Comparison of ENCODE assay signal across 27 mouse cellular contexts in genomic region chr13:111297614-111298013, GRCm38 (mm10). TPM values are rescaled to one million over a fixed set of nuclear protein-coding genes. Genes with fewer than 3 reads are reported as not detected.
DNase-seq lines count a peak whose midpoint lies in the region; ATAC-seq and TF ChIP-seq lines count a peak whose summit lies in the region.
"Had no signal": no experiment of that assay in that cellular context is flagged by ENCODE, and none has a peak within 500 bp of the region (broad histone marks: within the 10 kb centered on the region; RNA-seq: fewer than 3 reads in every experiment).

No protein-coding gene starts in this region.

- DNase-seq in heart, adult 11 months: peak; percentile 71
- no peak for DNase-seq in heart, adult 2 months
- DNase-seq in 416B (ENCODE audit: low read depth): peak; percentile 58
- peak; percentile 5 for DNase-seq in induced T-regulatory cell, adult 2 months (ENCODE audit: low read depth)
- DNase-seq in MN1 (ENCODE audit: low spot score): no peak
- DNase-seq in thymus, adult 2 months: no peak
- DNase-seq: adrenal gland, adult 8-10 months; adrenal gland, postnatal 14 days; adrenal gland, postnatal 36 days; cerebellum, adult 11-12 months; cerebellum, adult 2 months; cerebellum, adult 9-10 months; cerebellum, postnatal 10 days; cerebellum, postnatal 25 days had no signal

- no peak overlapping the region for H3K9ac ChIP-seq in heart, adult 2 months (ENCODE audit: low read depth, low read length)
- H3K9ac ChIP-seq: embryonic facial prominence, embryonic 12.5 days; forebrain, embryonic 13.5 days had no signal

- TF ChIP-seq EP300 in heart, adult 2 months (IDR thresholded peaks at IDR 0.05; ENCODE audit: insufficient read depth, low read depth, low read length): no peak

- H3K36me3 ChIP-seq in heart, adult 2 months (ENCODE audit: control insufficient read depth, insufficient read depth, low read length): no peaks in the 10 kb centered on the region
- no peaks in the 10 kb centered on the region for H3K36me3 ChIP-seq in thymus, adult 2 months (ENCODE audit: control insufficient read depth, insufficient read depth, low read length)
- H3K36me3 ChIP-seq: embryonic facial prominence, embryonic 10.5 days; embryonic facial prominence, embryonic 12.5 days had no signal

- no peaks in the 10 kb centered on the region for H3K79me2 ChIP-seq in heart, adult 2 months (replicated peaks; ENCODE audit: control insufficient read depth, insufficient read depth, low read length)

- 88% methylated on average over 6 of the region's 6 CpGs for WGBS in heart, adult 2 months
- 60% methylated on average over 6 of the region's 6 CpGs for WGBS in thymus, adult 2 months

- intact Hi-C loops in heart, adult 2 months (cut with DNase I): no loop called here

- H3K27me3 ChIP-seq in heart, adult 2 months (ENCODE audit: control insufficient read depth, insufficient read depth, low read length): no peaks in the 10 kb centered on the region
- H3K27me3 ChIP-seq in thymus, adult 2 months (ENCODE audit: control insufficient read depth, insufficient read depth, low read length): no peaks in the 10 kb centered on the region
- H3K27me3 ChIP-seq: embryonic facial prominence, embryonic 12.5 days; forebrain, embryonic 13.5 days; Patski had no signal

- no peak for TF ChIP-seq CTCF in heart, adult 2 months (IDR thresholded peaks at IDR 0.05)
- TF ChIP-seq CTCF in thymus, adult 2 months (IDR thresholded peaks at IDR 0.05; ENCODE audit: borderline replicate concordance, control insufficient read depth, extremely low read depth, insufficient read depth, low read length, poor library complexity): no peak

- peaks cover 4% of the 10 kb centered on the region for H3K4me1 ChIP-seq in heart, adult 2 months (ENCODE audit: control insufficient read depth, insufficient read depth, low read length)
- H3K4me1 ChIP-seq in thymus, adult 2 months (replicated peaks; ENCODE audit: control insufficient read depth, insufficient read depth, low read length): no peaks in the 10 kb centered on the region
- H3K4me1 ChIP-seq: embryonic facial prominence, embryonic 10.5 days; forebrain, embryonic 13.5 days had no signal

- H3K27ac ChIP-seq in heart, adult 2 months: no peak overlapping the region
- no peak overlapping the region for H3K27ac ChIP-seq in thymus, adult 2 months (ENCODE audit: control insufficient read depth, insufficient read depth, low read length)
- H3K27ac ChIP-seq: embryonic facial prominence, embryonic 10.5 days; embryonic facial prominence, embryonic 12.5 days; forebrain, embryonic 13.5 days had no signal

- no peak for TF ChIP-seq POLR2A in heart, adult 2 months (IDR thresholded peaks at IDR 0.05; ENCODE audit: insufficient read depth, low read depth, low read length)
- no peak for TF ChIP-seq POLR2A in thymus, adult 2 months (IDR thresholded peaks at IDR 0.05; ENCODE audit: control insufficient read depth, extremely low read depth, insufficient read depth, low read length, poor library complexity)

- no peak overlapping the region for H3K4me3 ChIP-seq in heart, adult 2 months
- H3K4me3 ChIP-seq in thymus, adult 2 months (ENCODE audit: control insufficient read depth, insufficient read depth, low read length): no peak overlapping the region
- H3K4me3 ChIP-seq: embryonic facial prominence, embryonic 10.5 days; embryonic facial prominence, embryonic 12.5 days; forebrain, embryonic 13.5 days had no signal

- peak; percentile 76 for ATAC-seq in megakaryocyte progenitor cell, adult 5-6 weeks (replicated peaks; ENCODE audit: poor library complexity)
- ATAC-seq: activated CD4-positive, CD25-positive, alpha-beta regulatory T cell, adult 4 months; forebrain, embryonic 13.5 days; forebrain, embryonic 16.5 days; Patski had no signal

RNA-seq across cellular contexts. Expression of gene Actbl2, which starts 42.8 kb away (rescaled TPM):
- not detected for total RNA-seq in heart, adult 2 months (2021)
- polyA plus RNA-seq in heart, adult 2 months (2012; rRNA removed): not detected in 2 replicates
- total RNA-seq in megakaryocyte progenitor cell, adult 5-6 weeks (2015): not detected in 2 replicates
- not detected in 2 replicates for total RNA-seq in megakaryocyte progenitor cell, adult 5-6 weeks (2017)
- not detected in 2 replicates for polyA plus RNA-seq in thymus, adult 2 months (2012; rRNA removed)
- total RNA-seq: adrenal gland, adult 8-10 months; adrenal gland, postnatal 14 days; ES-E14; MEL had no signal
- polyA plus RNA-seq: C2C12; cortical plate, adult 2 months; embryonic facial prominence, embryonic 10.5 days; embryonic facial prominence, embryonic 14.5 days; forebrain, embryonic 11.5 days; forebrain, embryonic 13.5 days; forebrain, embryonic 16.5 days; Patski had no signal

Comparison
In these comparisons a context has a peak if more than half of its experiments do, and no peak if none do; other contexts are left out.
1. DNase-seq: peak in heart, adult 11 months (single experiment), 416B (single experiment) and induced T-regulatory cell, adult 2 months (single experiment); none in heart, adult 2 months (0 of 2), MN1 (single experiment) and thymus, adult 2 months (single experiment).